Mouse (Mus musculus): Measurements from ENCODE around the gene Uevld.

GRCm38 (mm10) chr7:46999983-47000643, 41.8 kb upstream of the Uevld start:
- no peak for TF ChIP-seq EP300 (IDR thresholded peaks at IDR 0.05; ENCODE audit: low read depth)
- no peak for TF ChIP-seq CTCF (IDR thresholded peaks at IDR 0.05; ENCODE audit: low read depth)
